Mouse (Mus musculus) T-helper 2 cell (primary cell): ENCODE data around the gene Rab3gap1.

ENCODE experiments used
- in situ Hi-C: fragments of 300-600 bp; cut with MboI, MseI; formaldehyde crosslinking; loops from one replicate; pipeline ENCODE4 v1.15.1; 2025; ENCODE audit warnings: high pct_unique_total_duplicates

The Rab3gap1 gene

GRCm38 (mm10) chr1:127915802-127916201 lies 47.2 kb downstream of the Rab3gap1 start:
- in situ Hi-C loops: loop anchor here (5.0 kb wide), 1 partner anchor 84 kb away; no protein-coding TSS in a partner anchor

GRCm38 (mm10) chr1:127933405-127933804 lies 64.8 kb downstream of the Rab3gap1 start:
- in situ Hi-C loops: no loop called here

GRCm38 (mm10) chr1:127934322-127934721 lies 65.7 kb downstream of the Rab3gap1 start:
- in situ Hi-C loops: no loop called here

- in situ Hi-C loops: no loop called here
Observed at GRCm38 (mm10) chr1:127937277-127937676, 68.7 kb downstream of the Rab3gap1 start.

- in situ Hi-C loops: no loop called here
Observed at GRCm38 (mm10) chr1:127942231-127942630, 73.7 kb downstream of the Rab3gap1 start.

GRCm38 (mm10) chr1:127943516-127943915 lies 74.9 kb downstream of the Rab3gap1 start:
- in situ Hi-C loops: no loop called here

GRCm38 (mm10) chr1:127945696-127946575 lies 77.4 kb downstream of the Rab3gap1 start:
- in situ Hi-C loops: no loop called here

- in situ Hi-C loops: no loop called here
Observed at GRCm38 (mm10) chr1:127946615-127947249, 78.2 kb downstream of the Rab3gap1 start.

GRCm38 (mm10) chr1:127948748-127949147 lies 80.2 kb downstream of the Rab3gap1 start:
- in situ Hi-C loops: no loop called here

- in situ Hi-C loops: loop anchor here (25.0 kb wide), 1 partner anchor 765 kb away; no protein-coding TSS in a partner anchor
Observed at GRCm38 (mm10) chr1:127952276-127952675, 83.7 kb downstream of the Rab3gap1 start.

GRCm38 (mm10) chr1:127954198-127954597 lies 85.6 kb downstream of the Rab3gap1 start:
- in situ Hi-C loops: loop anchor here (25.0 kb wide), 1 partner anchor 767 kb away; no protein-coding TSS in a partner anchor

GRCm38 (mm10) chr1:127954800-127955199 lies 86.2 kb downstream of the Rab3gap1 start:
- in situ Hi-C loops: loop anchor here (25.0 kb wide), 1 partner anchor 767 kb away; no protein-coding TSS in a partner anchor

- in situ Hi-C loops: loop anchor here (25.0 kb wide), 1 partner anchor 769 kb away; no protein-coding TSS in a partner anchor
Observed at GRCm38 (mm10) chr1:127956524-127956923, 88.0 kb downstream of the Rab3gap1 start.

- in situ Hi-C loops: loop anchor here (25.0 kb wide), 1 partner anchor 772 kb away; no protein-coding TSS in a partner anchor
Observed at GRCm38 (mm10) chr1:127958801-127959200, 90.2 kb downstream of the Rab3gap1 start.

- in situ Hi-C loops: loop anchor here (25.0 kb wide), 1 partner anchor 772 kb away; no protein-coding TSS in a partner anchor
Observed at GRCm38 (mm10) chr1:127959312-127959718, 90.7 kb downstream of the Rab3gap1 start.

GRCm38 (mm10) chr1:127961140-127961539 lies 92.6 kb downstream of the Rab3gap1 start:
- in situ Hi-C loops: loop anchor here (10.0 to 25.0 kb wide), 2 partner anchors 774 to 1326 kb away; no protein-coding TSS in a partner anchor

- in situ Hi-C loops: loop anchor here (10.0 to 25.0 kb wide), 2 partner anchors 776 to 1329 kb away; no protein-coding TSS in a partner anchor
Observed at GRCm38 (mm10) chr1:127963326-127963725, 94.8 kb downstream of the Rab3gap1 start.

- in situ Hi-C loops: loop anchor here (25.0 kb wide), 1 partner anchor 784 kb away; no protein-coding TSS in a partner anchor
Observed at GRCm38 (mm10) chr1:127970870-127971269, 102.3 kb downstream of the Rab3gap1 start.

- in situ Hi-C loops: loop anchor here (25.0 kb wide), 1 partner anchor 787 kb away; no protein-coding TSS in a partner anchor
Observed at GRCm38 (mm10) chr1:127974082-127974481, 105.5 kb downstream of the Rab3gap1 start.

GRCm38 (mm10) chr1:127975676-127976075 lies 107.1 kb downstream of the Rab3gap1 start:
- in situ Hi-C loops: no loop called here

- in situ Hi-C loops: no loop called here
Observed at GRCm38 (mm10) chr1:127976106-127976505, 107.5 kb downstream of the Rab3gap1 start.

- in situ Hi-C loops: no loop called here
Observed at GRCm38 (mm10) chr1:127978125-127978524, 109.6 kb downstream of the Rab3gap1 start.
